Mouse (Mus musculus) heart, embryonic 14.5 days (tissue): ENCODE data around the gene Cd81. TPM values are rescaled to one million over a fixed set of nuclear protein-coding genes. Genes with fewer than 3 reads are reported as not detected.

Source experiments
- polyA plus RNA-seq: library from polyadenylated mRNA; unstranded; fragments of >200 nt; fragmentation: Nextera tagmentation; extraction: Ambion mirVana; gene quantifications from 2 replicates; pipeline ENCODE4 v1.2.1, GENCODE M21; 2014

Cd81 gene
- polyA plus RNA-seq, 1 experiment from 2014 or later = 947 TPM

Other genes with a start within 250 kb of the Cd81 start
- gene Th, start 121.6 kb upstream of the Cd81 start, polyA plus RNA-seq = 0.30 and 0.57 TPM in 2 replicates
- 0.18 TPM in 1 of 2 replicates, not detected in the other for gene Ascl2, start 83.5 kb upstream of the Cd81 start, polyA plus RNA-seq
- gene Tspan32, start 47.7 kb upstream of the Cd81 start, polyA plus RNA-seq = 2.3 and 2.7 TPM in 2 replicates
- 31.3 and 41.1 TPM in 2 replicates for gene Tssc4, start 16.5 kb downstream of the Cd81 start, polyA plus RNA-seq
- gene Trpm5, start 41.9 kb downstream of the Cd81 start, polyA plus RNA-seq = 3.9 and 4.4 TPM in 2 replicates
- 28.1 and 31.1 TPM in 2 replicates for gene Kcnq1, start 53.6 kb downstream of the Cd81 start, polyA plus RNA-seq